Mouse (Mus musculus) liver, embryonic 11.5 days (tissue): ENCODE results near the gene Iqce. TPM values are rescaled to one million over a fixed set of nuclear protein-coding genes. Genes with fewer than 3 reads are reported as not detected.

Source experiments
- ATAC-seq: fragments of 200-750 bp; cut with Nextera tagmentation; replicated peaks from 2 replicates; pipeline ENCODE4 v1.8.0; 2017; ENCODE audit warnings: moderate number of reproducible peaks, mild to moderate bottlenecking, moderate TSS enrichment, moderate library complexity; ENCODE audit not compliant: low FRiP score
- DNase-seq: peaks from one replicate; pipeline ENCODE4 v3.0.0-alpha.2; 2017; ENCODE audit warnings: low spot score
- H3K27ac ChIP-seq: fragments of 300-500 bp; sonication (generic); 2 replicates; pipeline ENCODE4 v1.5.1; 2014; ENCODE audit warnings: mild to moderate bottlenecking, low read depth, low read length, control low read depth
- H3K27me3 ChIP-seq: fragments of 300-500 bp; sonication (generic); replicated peaks from 2 replicates; pipeline ENCODE4 v1.6.1; 2014; ENCODE audit warnings: low read length, mixed read lengths; ENCODE audit not compliant: control insufficient read depth, insufficient read depth
- H3K36me3 ChIP-seq: fragments of 300-500 bp; sonication (generic); 2 replicates; pipeline ENCODE4 v1.6.1; 2014; ENCODE audit warnings: mild to moderate bottlenecking, low read length, moderate library complexity, mixed read lengths; ENCODE audit not compliant: control insufficient read depth, insufficient read depth
- H3K4me1 ChIP-seq: fragments of 300-500 bp; sonication (generic); replicated peaks from 2 replicates; pipeline ENCODE4 v1.6.1; 2014; ENCODE audit warnings: low read length, mixed read lengths; ENCODE audit not compliant: control insufficient read depth, insufficient read depth
- H3K4me2 ChIP-seq: fragments of 300-500 bp; sonication (generic); 2 replicates; pipeline ENCODE4 v1.6.1; 2014; ENCODE audit warnings: mild to moderate bottlenecking, control low read depth, moderate library complexity
- H3K4me3 ChIP-seq: fragments of 300-500 bp; sonication (generic); 2 replicates; pipeline ENCODE4 v1.5.1; 2014; ENCODE audit warnings: low read depth, low read length, control low read depth
- H3K9ac ChIP-seq: fragments of 300-500 bp; sonication (generic); 2 replicates; pipeline ENCODE4 v1.6.1; 2014; ENCODE audit warnings: low read depth, low read length, control low read depth
- H3K9me3 ChIP-seq: fragments of 300-500 bp; sonication (generic); 2 replicates; pipeline ENCODE4 v1.6.1; 2016; ENCODE audit warnings: low read length, inconsistent platforms, mixed read lengths; ENCODE audit not compliant: control insufficient read depth
- WGBS: fragments of 180-500 bp; shearing (Covaris S2); extraction: QIAGEN DNeasy Blood & Tissue Kit; methylation state at CpG from one replicate; pipeline ENCODE4 v1.1.7; 2014; 5-methylcytosine and 5-hydroxymethylcytosine counted together
- polyA plus RNA-seq: library from polyadenylated mRNA; unstranded; fragments of >200 nt; fragmentation: Nextera tagmentation; extraction: Ambion mirVana; gene quantifications from 2 replicates; pipeline ENCODE4 v1.2.1, GENCODE M21; 2014

Iqce gene
- polyA plus RNA-seq, 1 experiment from 2014 or later, result 14.4 TPM

DNA sequence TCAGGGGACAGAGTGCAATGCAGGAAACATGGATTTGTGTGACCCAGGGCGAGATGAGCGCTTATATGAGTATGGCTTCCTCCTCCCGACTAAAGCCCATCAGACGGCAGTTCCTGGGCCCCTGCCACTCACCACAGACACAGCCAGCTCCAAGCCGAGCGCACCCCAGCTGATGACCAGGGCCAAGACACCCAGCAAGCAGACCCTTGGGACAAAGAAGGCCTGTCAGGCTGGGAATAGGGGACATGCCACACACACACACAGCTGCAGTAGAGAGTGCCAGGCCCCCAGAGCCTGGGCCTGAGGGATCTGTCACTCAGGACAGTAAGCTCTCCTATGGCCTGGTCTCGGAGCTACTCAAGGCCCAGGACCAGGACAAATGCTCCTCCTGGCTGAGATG, 68.7 kb downstream of the Iqce start:
- Histone ChIP-seq H3K36me3 (peaks cover 38% of the 10 kb centered on the region), H3K27ac (no peak overlapping the region), H3K4me2 (no peak overlapping the region), H3K9ac (no peak overlapping the region), H3K4me3 (no peak overlapping the region), H3K27me3 (no peaks in the 10 kb centered on the region), H3K9me3 (no peaks in the 10 kb centered on the region), H3K4me1 (no peaks in the 10 kb centered on the region)
- 86% methylated on average over 7 of the region's 7 CpGs for WGBS
- DNase-seq (no peak), ATAC-seq (no peak)

DNA sequence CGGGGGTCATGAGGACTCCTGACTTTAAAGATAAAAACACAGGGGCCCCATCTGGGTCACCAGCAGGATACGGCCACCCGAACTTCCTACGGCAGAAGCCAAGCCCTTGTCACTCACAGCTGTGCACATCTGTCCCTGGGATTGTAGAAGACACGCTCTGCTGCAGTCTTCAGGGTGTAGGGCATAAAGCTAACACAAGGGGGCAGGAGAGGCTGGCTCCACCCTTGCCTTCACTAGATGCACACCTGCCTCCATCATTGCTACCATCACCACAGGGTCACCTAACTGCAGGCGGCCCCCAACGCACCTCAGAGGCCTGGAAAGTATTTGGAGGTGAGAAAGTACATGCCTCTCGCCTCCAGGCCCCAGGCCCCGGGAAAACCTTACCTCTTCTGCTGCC, 73.2 kb downstream of the Iqce start:
- no peaks in the 10 kb centered on the region for H3K27me3 ChIP-seq
- H3K27ac ChIP-seq, result no peak overlapping the region
- H3K36me3 ChIP-seq, result peaks cover 55% of the 10 kb centered on the region
- no peaks in the 10 kb centered on the region for H3K4me1 ChIP-seq
- DNase-seq (no peak), ATAC-seq (no peak)
- WGBS, result 88% methylated on average over 9 of the region's 9 CpGs
- H3K4me3 ChIP-seq, result no peak overlapping the region
- H3K4me2 ChIP-seq, result no peak overlapping the region
- H3K9ac ChIP-seq, result no peak overlapping the region
- H3K9me3 ChIP-seq, result 0 out of 2 replicates have a peak, but pooled peaks cover 3% of the 10 kb centered on the region

DNA sequence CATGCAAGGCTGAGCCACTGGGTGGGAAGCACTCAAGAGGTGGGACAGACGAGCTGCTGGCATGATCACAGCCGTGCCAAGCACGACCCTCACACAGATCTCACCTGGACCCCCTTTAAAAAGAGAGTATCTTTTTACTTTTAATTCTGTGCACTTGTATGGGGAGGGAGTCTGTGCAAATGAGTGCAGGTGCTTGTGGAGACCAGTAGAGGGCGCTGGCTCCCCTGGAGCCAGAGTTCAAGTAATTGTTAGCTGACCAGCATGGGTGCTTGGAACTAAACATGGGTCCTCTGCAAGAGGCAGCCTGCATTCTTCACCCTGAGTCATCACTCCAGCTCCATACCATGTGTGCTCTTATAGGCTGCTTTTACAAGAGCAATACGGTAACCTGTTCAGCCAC, 74.6 kb downstream of the Iqce start:
- no peak overlapping the region for H3K4me2 ChIP-seq
- no peak overlapping the region for H3K4me3 ChIP-seq
- H3K36me3 ChIP-seq, result peaks cover 57% of the 10 kb centered on the region
- no peak for ATAC-seq
- no peak overlapping the region for H3K27ac ChIP-seq
- H3K27me3 ChIP-seq, result no peaks in the 10 kb centered on the region
- DNase-seq, result no peak
- no peaks in the 10 kb centered on the region for H3K4me1 ChIP-seq
- WGBS, result 91% methylated on average over 5 of the region's 5 CpGs
- 0 out of 2 replicates have a peak, but pooled peaks cover 3% of the 10 kb centered on the region for H3K9me3 ChIP-seq
- no peak overlapping the region for H3K9ac ChIP-seq

DNA sequence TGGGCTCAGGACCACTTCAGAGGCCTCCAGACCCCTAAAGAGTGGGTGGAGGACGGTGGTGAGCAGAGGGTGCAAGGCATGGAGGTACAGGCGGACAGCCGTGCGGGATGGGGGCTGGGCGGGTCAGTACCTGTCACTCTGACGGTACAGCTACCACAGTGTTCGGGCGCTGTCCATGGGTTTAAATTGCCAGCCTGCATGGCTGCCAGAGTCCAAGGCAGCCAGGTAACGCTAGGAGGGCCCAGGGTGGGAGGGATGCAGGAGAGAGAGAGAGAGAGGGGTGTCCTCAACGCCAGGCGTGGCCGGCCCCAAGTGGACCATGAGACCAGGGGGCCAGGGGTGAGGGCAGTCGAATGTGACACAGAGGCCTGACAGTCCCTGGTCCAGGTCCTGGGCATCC, 77.2 kb downstream of the Iqce start:
- peaks cover 50% of the 10 kb centered on the region for H3K36me3 ChIP-seq
- 0 out of 2 replicates have a peak, but pooled peaks cover 3% of the 10 kb centered on the region for H3K9me3 ChIP-seq
- 85% methylated on average over 13 of the region's 13 CpGs for WGBS
- no peak overlapping the region for H3K9ac ChIP-seq
- ATAC-seq (no peak), DNase-seq (no peak)
- no peak overlapping the region for H3K4me3 ChIP-seq
- no peak overlapping the region for H3K27ac ChIP-seq
- no peaks in the 10 kb centered on the region for H3K4me1 ChIP-seq
- H3K4me2 ChIP-seq, result no peak overlapping the region
- no peaks in the 10 kb centered on the region for H3K27me3 ChIP-seq

DNA sequence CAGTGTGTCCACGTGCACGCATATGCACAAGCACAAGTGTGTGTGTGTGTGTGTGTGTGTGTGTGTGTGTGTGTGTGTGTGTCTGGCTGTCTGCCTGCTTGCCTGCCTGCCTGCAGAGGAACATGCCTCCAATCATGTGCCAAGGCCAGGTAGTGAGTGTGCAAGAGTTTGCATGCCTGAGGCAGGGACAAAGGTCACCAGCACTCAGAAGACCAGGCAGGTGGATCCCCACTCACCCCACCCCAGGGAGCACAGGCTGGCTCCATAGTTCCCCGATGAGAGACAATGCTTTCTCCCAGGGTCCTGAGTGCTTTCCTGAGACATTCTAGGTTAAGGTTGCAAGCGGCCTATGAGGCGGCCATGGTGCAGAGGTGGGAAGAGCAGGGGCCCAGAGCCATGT, 77.9 kb downstream of the Iqce start:
- H3K4me1 ChIP-seq, result no peaks in the 10 kb centered on the region
- H3K4me3 ChIP-seq, result no peak overlapping the region
- no peaks in the 10 kb centered on the region for H3K27me3 ChIP-seq
- H3K27ac ChIP-seq, result no peak overlapping the region
- no peak overlapping the region for H3K4me2 ChIP-seq
- ATAC-seq (no peak), DNase-seq (no peak)
- H3K9ac ChIP-seq, result no peak overlapping the region
- WGBS, result 83% methylated on average over 5 of the region's 5 CpGs
- H3K36me3 ChIP-seq, result peaks cover 49% of the 10 kb centered on the region
- 0 out of 2 replicates have a peak, but pooled peaks cover 3% of the 10 kb centered on the region for H3K9me3 ChIP-seq

DNA sequence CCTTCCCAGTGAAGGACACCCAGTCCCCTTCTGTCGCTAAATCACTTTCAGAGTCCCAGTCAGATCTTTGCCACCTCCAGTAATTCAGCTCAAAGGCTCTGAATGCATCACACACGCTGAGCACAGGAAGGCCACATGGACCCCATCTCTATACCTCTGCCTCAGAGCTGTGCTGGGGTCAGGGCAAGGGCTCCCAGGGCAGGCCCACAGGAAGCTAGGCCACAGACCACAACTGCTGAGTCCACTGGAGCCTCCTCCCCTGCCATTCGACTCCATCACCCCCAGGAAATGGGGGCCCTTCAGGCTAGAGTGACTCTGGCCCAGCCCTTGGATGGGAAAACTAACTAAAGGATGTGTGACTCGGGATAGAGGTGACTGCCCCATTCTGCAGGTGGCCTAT, 78.4 kb downstream of the Iqce start:
- ATAC-seq (no peak), DNase-seq (no peak)
- 0 out of 2 replicates have a peak, but pooled peaks cover 3% of the 10 kb centered on the region for H3K9me3 ChIP-seq
- no peak overlapping the region for H3K4me2 ChIP-seq
- no peak overlapping the region for H3K27ac ChIP-seq
- WGBS, result 63% methylated on average over 4 of the region's 4 CpGs
- H3K4me3 ChIP-seq, result no peak overlapping the region
- no peak overlapping the region for H3K9ac ChIP-seq
- no peaks in the 10 kb centered on the region for H3K4me1 ChIP-seq
- H3K36me3 ChIP-seq, result peaks cover 44% of the 10 kb centered on the region
- no peaks in the 10 kb centered on the region for H3K27me3 ChIP-seq

DNA sequence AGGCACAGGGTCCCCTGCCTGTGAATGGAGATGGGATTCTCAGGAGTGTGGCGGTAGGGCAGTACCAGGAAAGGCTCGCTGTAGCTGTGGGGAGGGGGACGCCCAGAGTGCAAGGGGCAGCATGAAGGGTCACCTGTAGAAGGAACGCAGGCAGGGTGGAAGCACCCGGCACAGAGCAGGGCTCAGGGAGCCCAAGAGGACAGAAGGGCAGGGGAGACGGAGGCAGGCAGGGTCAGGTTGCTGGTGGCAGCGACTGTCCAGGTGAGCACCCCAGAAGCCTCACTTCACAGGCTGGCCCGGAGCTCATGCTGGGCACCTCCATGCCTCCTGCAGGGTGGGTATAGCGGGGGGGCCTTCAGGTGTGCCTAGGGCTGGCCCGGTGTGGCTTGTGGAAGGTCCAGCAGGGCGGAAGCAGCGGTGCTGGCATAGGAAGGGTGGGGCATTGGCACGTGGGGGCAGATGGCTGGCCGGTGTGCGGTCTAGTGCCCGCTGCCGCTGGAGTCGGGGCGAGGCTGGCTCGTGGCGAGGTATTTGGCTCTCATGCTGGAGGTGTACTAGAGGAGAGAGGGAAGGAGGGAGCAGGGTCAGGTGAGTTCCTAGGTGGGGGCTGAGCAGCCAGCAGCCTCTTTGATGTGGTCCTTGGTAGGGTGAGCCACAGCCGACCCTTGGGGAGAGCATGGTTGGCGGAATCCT, 79.1 kb downstream of the Iqce start:
- Histone ChIP-seq H3K27me3 (no peaks in the 10 kb centered on the region), H3K27ac (no peak overlapping the region), H3K4me1 (no peaks in the 10 kb centered on the region), H3K4me2 (no peak overlapping the region), H3K4me3 (no peak overlapping the region), H3K9me3 (0 out of 2 replicates have a peak, but pooled peaks cover 3% of the 10 kb centered on the region), H3K36me3 (peaks cover 38% of the 10 kb centered on the region), H3K9ac (no peak overlapping the region)
- ATAC-seq, result no peak
- WGBS, result 92% methylated on average over 23 of the region's 23 CpGs
- no peak for DNase-seq

DNA sequence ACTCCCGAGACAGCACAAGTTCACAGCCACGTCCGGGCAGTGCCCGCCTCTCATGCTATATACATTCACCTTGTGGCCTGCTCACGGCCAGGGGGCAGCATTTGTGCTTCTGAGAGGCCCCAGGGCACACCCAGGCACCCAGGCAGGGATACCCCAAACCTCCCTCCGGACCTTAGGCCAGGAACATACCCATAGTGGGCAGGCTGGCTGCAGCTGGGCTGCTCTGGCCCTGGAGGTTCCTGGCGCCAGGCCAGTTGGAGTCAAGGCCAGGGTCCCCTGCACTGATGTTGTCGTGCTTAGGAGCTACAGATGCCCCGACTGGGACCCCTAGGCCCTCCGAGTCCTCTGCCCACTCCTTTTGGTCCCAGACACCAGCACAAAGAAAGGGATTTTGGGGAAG, 80.7 kb downstream of the Iqce start:
- Histone ChIP-seq H3K9me3 (no peaks in the 10 kb centered on the region), H3K36me3 (peaks cover 23% of the 10 kb centered on the region), H3K4me3 (no peak overlapping the region), H3K27me3 (no peaks in the 10 kb centered on the region), H3K27ac (no peak overlapping the region), H3K4me1 (peaks cover 5% of the 10 kb centered on the region), H3K9ac (no peak overlapping the region), H3K4me2 (no peak overlapping the region)
- 76% methylated on average over 10 of the region's 10 CpGs for WGBS
- ATAC-seq (no peak), DNase-seq (no peak)

DNA sequence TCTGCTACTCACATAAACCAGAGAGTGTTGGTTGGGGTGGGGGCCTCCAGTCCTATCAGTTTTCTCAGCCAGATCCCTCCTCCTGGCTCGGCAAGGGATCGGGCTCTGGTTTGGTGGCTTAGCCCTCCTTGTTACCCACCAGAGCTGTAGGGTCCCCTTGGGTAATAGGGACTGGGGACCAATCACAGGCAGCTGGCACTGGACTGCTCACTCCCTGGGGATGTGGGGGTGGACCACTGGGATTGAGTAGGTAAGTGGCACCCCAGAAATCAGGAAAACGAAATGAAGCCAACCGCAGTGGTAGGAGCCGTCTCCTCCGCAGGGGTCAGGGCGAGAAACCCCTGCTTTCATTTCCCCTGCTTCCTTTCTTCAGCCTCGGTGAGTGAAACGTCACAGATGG, 81.1 kb downstream of the Iqce start:
- H3K27ac ChIP-seq, result no peak overlapping the region
- H3K9me3 ChIP-seq, result no peaks in the 10 kb centered on the region
- DNase-seq (no peak), ATAC-seq (no peak)
- no peak overlapping the region for H3K4me2 ChIP-seq
- peaks cover 18% of the 10 kb centered on the region for H3K36me3 ChIP-seq
- H3K4me1 ChIP-seq, result peaks cover 9% of the 10 kb centered on the region
- no peak overlapping the region for H3K4me3 ChIP-seq
- H3K27me3 ChIP-seq, result no peaks in the 10 kb centered on the region
- H3K9ac ChIP-seq, result no peak overlapping the region
- WGBS, result 79% methylated on average over 9 of the region's 9 CpGs
